Mouse (Mus musculus) lung, adult 2 months (tissue): Measurements from ENCODE around the gene Zbtb18. TPM values are rescaled to one million over a fixed set of nuclear protein-coding genes. Genes with fewer than 3 reads are reported as not detected.

Experiments used
- DNase-seq: peaks from one replicate; pipeline ENCODE4 v3.0.0; 2022
- H3K4me1 ChIP-seq: fragments of 200-500 bp; 2 replicates; pipeline ENCODE4 v1.6.1; 2011; ENCODE audit warnings: low read length; ENCODE audit not compliant: control insufficient read depth, insufficient read depth
- H3K4me3 ChIP-seq: fragments of 200-500 bp; replicated peaks from 2 replicates; pipeline ENCODE3; 2011; ENCODE audit warnings: low read depth, mild to moderate bottlenecking, control low read depth, low read length; ENCODE audit errors: extremely low read depth
- CTCF ChIP-seq: fragments of 200-500 bp; IDR thresholded peaks from 2 replicates; pipeline ENCODE4 v1.5.1; 2011; ENCODE audit warnings: mild to moderate bottlenecking, low read length, control low read depth; ENCODE audit not compliant: insufficient read depth
- POLR2A ChIP-seq: fragments of 200-500 bp; IDR thresholded peaks from 2 replicates; pipeline ENCODE4 v1.6.1; 2011; ENCODE audit warnings: low read depth, mild to moderate bottlenecking, control low read depth, low read length, borderline replicate concordance; ENCODE audit errors: extremely low read depth
- WGBS: fragments of 180-500 bp; shearing (Covaris S2); methylation state at CpG from one replicate; pipeline ENCODE4 v1.1.7; 2018; 5-methylcytosine and 5-hydroxymethylcytosine counted together
- polyA plus RNA-seq: library from polyadenylated mRNA; depleted of rRNA; stranded (reverse); fragments of >200 nt; gene quantifications from 2 replicates; pipeline ENCODE4 v1.2.3, GENCODE M21; 2012

Gene Zbtb18
- polyA plus RNA-seq, 1 experiment: 18.0 TPM

GRCm38 (mm10) chr1:177429067-177429466 lies 13.1 kb upstream of the Zbtb18 start:
- H3K4me3 ChIP-seq: no peak overlapping the region
- H3K4me1 ChIP-seq: no peaks in the 10 kb centered on the region
- 77% methylated on average over 4 of the region's 4 CpGs for WGBS
- DNase-seq: no peak
- TF ChIP-seq POLR2A: no peak
- TF ChIP-seq CTCF: no peak

GRCm38 (mm10) chr1:177440411-177440810 lies 1.7 kb upstream of the Zbtb18 start:
- H3K4me3 ChIP-seq: no peak overlapping the region
- 0% methylated on average over 2 of the region's 2 CpGs for WGBS
- TF ChIP-seq POLR2A (no peak), CTCF (no peak)
- peaks cover 6% of the 10 kb centered on the region for H3K4me1 ChIP-seq
- no peak for DNase-seq

GRCm38 (mm10) chr1:177440981-177441491 lies 1.1 kb upstream of the Zbtb18 start:
- 2% methylated on average over 6 of the region's 6 CpGs for WGBS
- no peak for DNase-seq
- Histone ChIP-seq H3K4me1 (peaks cover 8% of the 10 kb centered on the region), H3K4me3 (peak overlapping the region; percentile 90)
- TF ChIP-seq CTCF (no peak), POLR2A (no peak)

- WGBS: under 1% methylated on average over 84 of the region's 87 CpGs
- TF ChIP-seq CTCF: no peak
- TF ChIP-seq POLR2A: peak; percentile 16; the same call in 1 of the 2 replicates
- peaks cover 8% of the 10 kb centered on the region for H3K4me1 ChIP-seq
Measured at GRCm38 (mm10) chr1:177441492-177442195, 507 bp upstream of the Zbtb18 start.

DNA sequence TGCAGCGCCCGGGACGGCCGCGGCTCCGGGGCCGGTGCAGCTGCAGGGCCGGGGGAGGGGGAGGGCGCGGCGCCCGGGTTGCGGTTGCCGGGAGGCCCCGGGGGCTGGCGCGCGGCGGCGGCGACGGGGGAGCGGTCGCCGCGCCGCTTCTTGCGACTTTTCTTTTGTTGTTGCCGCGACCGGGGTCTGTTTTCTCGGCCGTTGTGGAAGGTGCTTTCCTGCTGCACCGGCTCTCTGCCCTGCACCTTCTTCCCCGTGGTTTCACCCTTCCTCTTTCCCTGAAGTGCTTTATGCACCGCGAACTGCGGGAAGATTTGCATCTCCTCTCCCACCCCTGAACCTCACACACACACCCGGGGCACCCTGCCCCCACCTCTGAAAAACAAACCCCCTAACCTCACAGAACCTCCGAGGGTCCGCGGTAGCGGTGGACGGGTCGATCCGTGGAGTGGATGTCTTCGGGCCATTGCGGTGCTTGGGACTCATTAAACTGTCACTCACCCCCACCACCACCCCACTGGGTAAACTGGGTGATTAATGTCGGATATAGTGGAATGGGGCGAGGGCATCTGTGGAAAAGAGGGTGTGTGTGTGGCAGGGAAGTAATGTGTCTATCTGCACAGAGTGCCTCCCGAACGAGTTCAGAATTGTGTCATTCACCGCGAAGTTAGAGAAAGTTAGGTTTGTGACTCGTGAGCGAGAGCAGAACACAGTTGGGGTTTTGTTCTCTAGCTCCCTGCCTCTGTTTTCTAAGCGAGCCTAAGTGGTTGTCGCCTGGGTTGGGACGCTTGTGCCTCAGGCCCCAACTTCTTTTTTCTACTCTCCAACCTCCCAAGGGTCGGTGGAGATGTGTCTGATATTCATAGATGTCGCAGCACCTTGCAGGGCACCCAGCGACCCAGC lies 921 bp downstream of the Zbtb18 start:
- peaks cover 11% of the 10 kb centered on the region for H3K4me1 ChIP-seq
- TF ChIP-seq CTCF: no peak
- TF ChIP-seq POLR2A: no peak
- DNase-seq: peak; percentile 46
- H3K4me3 ChIP-seq: peak overlapping the region; percentile 80
- 1% methylated on average over 61 of the region's 62 CpGs for WGBS

More at GRCm38 (mm10) chr1:177441492-177442195, 507 bp upstream of the Zbtb18 start:
- peak overlapping the region; percentile 90 for H3K4me3 ChIP-seq
- DNase-seq: peak; percentile 96

- 24% methylated on average over 9 of the region's 9 CpGs for WGBS
- Histone ChIP-seq H3K4me1 (peaks cover 11% of the 10 kb centered on the region), H3K4me3 (peak overlapping the region; percentile 80)
- DNase-seq: no peak
- TF ChIP-seq POLR2A (no peak), CTCF (no peak)
Measured at GRCm38 (mm10) chr1:177443724-177444482, 1.8 kb downstream of the Zbtb18 start.

DNA sequence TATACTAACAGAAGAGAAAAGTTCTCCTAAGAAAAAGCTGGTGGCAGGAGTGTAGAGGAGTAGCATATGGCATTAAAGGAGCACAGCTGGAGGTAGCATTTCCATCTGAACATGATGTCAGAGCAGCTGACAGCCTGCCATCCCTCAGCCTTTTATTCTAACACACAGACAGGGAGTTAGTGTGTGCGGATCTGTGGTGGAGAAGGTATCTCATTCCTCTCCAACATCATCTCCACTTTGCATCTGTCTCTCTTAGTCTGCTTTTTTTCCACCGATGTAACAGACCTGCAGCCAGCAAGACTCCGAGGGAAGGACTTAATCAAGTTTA lies 2.3 kb downstream of the Zbtb18 start:
- no peak for DNase-seq
- WGBS: 45% methylated on average over 3 of the region's 3 CpGs
- no peak for TF ChIP-seq POLR2A
- no peak for TF ChIP-seq CTCF

DNA sequence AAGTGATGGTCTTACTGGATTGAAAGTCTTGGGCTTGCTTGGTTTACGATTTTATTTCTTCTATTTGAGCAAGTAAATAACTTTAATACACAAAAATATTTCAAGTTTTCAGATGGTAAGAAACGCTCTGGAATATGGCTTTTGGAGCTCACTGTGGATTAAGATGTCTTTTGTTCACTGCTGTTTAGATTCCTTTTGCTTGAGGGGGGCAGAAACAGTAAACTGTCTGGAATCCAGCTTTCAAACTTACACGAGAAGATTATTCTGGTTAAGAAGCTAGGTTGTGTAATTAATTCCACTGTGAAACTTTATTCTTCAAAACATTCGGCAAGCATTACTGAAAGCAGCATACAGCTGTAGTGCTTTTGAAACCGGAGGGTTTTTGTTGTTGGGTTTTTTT lies 2.8 kb downstream of the Zbtb18 start:
- no peak for DNase-seq
- WGBS: 35% methylated on average over 5 of the region's 5 CpGs
- TF ChIP-seq POLR2A (no peak), CTCF (no peak)
- H3K4me1 ChIP-seq: peaks cover 11% of the 10 kb centered on the region
- H3K4me3 ChIP-seq: no peak overlapping the region

More for the DNA sequence above, 2.3 kb downstream of the Zbtb18 start:
- H3K4me1 ChIP-seq: peaks cover 11% of the 10 kb centered on the region
- H3K4me3 ChIP-seq: peak overlapping the region; percentile 42

- DNase-seq: no peak
- Histone ChIP-seq H3K4me1 (peaks cover 11% of the 10 kb centered on the region), H3K4me3 (no peak overlapping the region)
- 41% methylated on average over 7 of the region's 7 CpGs for WGBS
- TF ChIP-seq POLR2A (no peak), CTCF (no peak)
Measured at GRCm38 (mm10) chr1:177445461-177446130, 3.4 kb downstream of the Zbtb18 start.
